Mouse (Mus musculus) cerebellum, adult 11-12 months (tissue): ENCODE measurements around the gene Car5a.

Experiments used
- DNase-seq: peaks from one replicate; pipeline ENCODE4 v3.0.0; 2022

Car5a gene

DNA sequence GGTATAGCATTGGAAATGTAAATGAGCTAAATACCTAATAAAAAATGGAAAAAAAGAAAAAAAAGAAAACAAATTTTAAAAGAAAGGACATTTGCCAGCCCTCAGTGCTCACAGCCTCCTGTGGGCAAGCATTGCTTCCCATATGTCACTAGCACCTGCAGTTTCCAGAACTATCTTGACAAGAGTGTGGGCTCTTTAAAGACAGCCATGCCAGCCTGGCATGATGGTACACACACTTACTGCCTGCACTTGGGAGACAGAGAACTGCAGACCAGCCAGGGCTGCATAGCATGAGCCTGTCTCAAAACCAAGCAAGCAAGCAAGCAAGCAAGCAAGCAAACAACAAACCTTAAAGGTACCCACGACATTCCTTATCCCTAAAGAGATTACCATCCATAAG lies 39.3 kb downstream of the Car5a start:
- no peak for DNase-seq

DNA sequence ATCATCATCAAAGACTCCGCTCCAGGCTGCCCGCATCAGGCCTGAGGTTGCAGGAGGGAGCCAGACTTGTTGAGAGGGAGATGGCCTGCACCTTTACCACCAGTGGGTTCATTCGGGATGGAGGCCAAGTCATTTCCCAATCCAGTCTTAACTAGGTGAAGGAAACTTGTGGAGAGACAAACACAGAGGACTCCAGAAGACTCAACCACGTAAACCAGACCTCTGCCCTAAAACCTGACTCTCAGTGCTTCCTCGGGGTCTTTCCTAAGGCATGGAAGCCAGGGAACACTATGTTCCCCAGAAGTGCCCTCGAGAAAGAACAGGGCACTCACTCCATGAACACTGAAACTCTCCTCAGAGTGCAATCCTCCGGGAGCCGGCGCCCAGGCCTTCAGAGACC lies 39.7 kb downstream of the Car5a start:
- DNase-seq = no peak

DNA sequence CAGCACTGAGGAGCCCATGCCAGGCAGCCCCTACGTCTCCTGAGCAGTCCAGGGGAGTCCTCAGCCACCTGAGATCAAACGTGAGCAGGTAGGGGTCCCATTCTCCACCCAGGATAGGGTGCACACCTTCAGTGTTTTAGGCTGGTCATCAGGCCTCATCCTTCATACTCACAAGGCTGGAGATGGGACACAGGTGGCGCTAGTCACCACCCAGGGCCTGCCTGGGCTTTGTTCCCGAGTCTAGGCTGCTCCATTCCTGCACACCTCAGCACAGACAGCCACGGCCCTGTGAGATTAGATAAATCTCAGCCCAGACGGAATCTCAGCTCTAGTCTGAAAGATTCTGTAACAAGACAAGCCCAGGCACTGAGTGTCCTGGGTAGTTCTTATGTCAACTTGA lies 40.7 kb downstream of the Car5a start:
- peak; percentile 76 for DNase-seq

DNA sequence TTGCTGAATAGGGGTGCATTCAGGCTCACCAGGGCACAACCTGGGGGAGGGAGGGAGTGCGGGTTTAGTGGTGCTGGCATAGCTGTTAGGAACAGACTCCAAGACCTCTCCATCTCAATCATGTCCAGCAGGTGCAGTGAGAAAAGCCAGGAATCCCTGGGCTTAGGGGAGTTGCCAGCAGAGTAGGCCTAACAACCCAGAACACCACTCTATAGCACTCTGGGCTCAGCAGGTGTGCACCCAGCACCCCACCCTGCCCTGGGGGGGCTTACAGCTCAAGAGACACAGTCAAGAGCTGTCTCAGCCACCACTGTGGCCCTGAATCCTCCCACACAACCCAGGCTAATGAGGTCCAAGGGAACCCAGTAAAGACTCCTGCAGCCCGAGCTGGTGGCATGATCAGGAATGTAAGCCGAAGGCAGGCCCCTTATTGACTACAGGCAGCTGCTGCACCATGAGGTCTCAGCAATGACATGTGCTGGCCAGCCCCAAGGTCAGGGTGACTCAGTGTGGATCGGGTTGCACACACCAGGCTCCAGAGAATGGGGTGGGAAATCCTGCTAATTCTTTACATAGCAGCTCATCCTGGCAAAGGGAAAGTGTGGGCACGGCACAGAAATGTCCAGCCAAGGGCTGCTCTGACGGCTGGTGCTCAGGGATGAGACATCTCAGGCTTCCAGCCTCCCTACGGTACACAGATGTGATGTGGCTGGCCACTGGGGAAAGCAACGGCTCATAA lies 43.0 kb downstream of the Car5a start:
- DNase-seq = no peak

DNA sequence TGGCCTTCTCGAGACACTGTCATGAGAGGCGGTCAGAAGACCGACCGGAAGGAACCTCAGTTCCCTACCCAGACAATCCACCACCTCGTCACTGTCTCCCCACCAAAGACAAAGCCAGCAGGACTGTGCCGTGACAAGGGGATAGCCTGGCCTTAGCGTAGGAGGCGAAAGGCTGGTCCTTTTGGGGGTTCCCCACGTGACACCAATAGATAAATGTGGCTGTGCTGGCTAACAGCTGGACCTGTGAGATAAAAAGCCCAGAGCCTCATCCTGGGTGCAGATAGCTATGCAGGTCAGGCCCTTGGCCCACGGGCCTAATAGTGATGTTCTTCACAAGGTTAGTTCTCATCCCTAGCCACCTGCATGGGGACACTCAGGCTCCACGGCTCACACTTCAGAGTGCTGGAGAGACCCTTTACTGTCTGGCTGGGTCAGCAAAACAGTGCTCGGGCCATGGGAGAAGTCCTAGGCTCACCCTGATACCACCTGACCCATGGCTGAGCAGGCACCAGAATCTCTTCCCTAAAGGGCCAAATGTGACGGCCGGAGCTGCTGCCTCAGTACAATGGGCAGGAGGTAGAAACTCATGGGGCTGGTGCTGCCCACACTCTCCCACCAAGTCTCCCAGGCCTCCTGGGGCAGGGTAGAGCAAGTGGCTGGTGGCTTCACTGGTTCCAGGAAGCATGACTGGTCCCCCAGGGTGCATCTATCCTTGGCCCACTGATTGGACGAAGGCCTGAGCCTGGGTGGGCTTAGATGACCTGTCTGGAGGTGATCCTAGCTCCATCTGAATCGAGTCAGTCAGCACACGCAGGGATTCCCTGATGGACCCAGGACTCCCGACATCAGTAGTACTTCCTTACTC lies 45.3 kb downstream of the Car5a start:
- DNase-seq = no peak

DNA sequence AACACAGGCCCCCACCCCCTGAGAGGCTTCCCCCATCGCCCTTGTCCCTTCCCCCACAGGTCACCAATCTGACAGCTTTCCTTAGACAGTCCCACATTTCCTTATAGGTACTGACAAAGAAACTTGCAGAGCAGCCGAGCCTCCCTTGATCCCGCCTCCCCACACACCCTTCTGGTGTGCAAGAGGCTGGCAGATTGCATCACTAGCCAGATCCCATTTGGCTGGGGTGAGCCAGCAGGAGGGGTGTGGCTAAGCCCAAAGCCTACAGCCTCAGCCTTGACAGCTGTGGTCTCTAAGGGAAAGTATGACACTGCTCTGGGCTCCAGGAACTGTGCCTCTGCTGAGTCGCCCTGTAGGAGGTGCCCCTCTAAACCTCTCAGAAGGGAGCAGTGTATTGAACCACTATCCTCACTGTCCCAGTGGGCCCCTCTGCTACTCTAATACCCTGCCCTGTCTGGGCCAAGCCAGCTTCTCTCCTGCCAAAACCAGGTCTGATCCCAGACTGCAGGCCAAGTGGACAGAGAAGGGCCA lies 46.2 kb downstream of the Car5a start:
- peak; percentile 73 for DNase-seq

DNA sequence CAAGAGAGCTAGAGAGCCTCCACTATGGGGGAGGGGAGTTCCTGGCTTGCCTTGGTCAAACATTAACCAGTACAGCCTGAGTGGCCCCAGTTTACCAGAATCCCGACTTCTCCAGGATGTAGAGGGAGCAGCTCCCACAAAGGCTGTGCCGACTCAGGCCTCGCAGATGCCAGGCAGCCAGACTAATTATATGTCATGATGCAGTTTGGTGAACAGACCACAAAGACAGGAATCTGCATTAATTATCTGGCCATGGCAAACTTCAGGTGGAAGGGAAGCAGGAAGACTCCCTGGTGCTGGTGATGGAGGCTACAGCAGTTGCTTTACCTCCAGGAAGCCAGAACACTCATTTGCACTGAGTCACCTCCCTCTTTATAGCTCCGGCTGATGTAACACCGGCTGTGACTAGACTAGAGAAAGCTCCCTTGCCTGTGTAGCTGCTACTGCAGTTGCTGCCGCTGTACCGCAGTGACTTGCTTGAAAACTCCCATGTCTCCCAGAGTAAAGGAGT lies 46.8 kb downstream of the Car5a start:
- no peak for DNase-seq

DNA sequence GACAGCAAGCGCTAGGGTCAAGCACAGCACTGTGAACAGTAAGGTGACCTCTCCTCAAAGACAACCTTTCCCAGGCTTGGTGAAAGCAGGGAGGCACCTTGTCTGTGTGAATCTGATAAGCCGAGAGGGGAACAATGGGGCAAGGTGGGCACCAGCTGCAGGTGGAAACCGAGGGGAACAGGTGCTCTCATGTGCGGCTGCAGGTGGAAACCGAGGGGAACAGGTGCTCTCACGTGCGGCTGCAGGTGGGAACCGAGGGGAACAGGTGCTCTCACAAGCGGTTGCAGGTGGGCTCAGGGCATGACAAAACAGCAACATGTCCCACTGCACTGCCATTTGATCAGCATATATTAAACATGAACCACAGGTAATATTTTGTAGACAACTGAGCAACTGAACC lies 47.5 kb downstream of the Car5a start:
- DNase-seq = no peak

DNA sequence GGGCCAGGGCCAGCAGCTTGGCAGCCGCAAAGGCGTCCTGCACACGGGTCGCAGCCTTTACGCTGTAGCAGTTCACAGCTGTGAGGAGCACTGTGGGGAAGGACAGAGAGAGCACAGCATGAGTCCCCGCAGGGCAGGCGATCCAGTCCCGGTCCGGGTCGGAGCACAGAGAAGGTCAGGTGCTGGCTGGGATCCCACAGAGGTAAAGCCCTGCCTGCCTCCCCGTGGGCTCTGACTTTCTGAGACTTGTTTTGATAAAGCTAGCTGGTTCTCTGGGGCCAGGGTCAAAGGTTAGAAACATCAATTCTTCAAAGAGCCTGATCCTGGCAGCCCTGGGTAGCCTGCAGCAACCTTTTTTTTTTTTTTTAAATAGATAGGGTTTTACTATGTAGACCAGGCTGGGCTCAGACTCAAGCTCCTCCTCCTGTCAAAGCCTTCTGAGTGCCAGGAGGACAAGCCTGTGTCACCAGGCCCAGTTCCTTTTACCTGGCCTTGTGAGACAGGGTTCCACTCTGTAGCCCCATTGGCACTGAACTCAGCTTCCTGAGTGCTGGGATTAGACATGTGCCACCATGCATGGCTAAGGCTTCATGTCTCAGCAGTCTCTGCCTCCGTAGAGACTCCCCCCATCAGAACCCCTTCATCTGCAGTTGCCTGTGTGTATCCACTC lies 48.1 kb downstream of the Car5a start:
- no peak for DNase-seq

DNA sequence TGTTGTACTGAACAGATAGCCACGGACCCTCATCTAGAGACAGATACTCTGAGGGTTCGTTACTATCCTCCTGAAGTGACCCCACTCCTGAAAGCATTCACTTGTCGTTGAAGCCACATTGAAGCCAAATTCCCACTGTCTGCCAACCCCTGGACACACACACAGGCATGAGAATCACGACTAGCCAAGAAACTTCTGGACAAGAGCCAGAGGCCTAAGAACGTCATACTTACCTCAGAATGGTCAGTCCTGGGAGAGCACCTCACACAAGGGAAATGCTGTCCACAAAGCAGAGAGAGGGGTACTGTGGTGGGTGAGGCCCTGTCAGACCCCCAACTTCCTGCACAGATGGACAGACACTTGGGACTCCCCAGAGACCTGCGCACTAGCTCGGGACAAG lies 48.8 kb downstream of the Car5a start:
- no peak for DNase-seq

DNA sequence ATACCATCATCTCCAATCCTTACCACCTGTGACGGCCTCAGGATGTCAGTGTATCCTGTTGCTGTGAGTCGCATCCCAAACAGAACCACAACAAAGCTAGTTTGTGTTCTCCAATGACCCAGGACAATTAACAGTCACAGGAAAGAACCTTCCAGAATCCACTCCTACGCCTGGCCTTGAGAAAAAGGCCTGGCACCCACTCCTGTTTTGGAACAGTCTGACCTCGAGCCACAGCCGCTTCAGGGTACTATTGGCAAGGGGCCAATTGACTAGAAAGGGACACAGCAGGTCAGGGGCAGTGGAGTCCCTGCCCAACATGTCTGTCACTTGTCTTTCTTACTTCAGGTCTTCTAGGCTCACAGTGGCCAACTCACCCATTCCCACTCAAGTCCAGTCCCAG lies 51.8 kb downstream of the Car5a start:
- DNase-seq = no peak

DNA sequence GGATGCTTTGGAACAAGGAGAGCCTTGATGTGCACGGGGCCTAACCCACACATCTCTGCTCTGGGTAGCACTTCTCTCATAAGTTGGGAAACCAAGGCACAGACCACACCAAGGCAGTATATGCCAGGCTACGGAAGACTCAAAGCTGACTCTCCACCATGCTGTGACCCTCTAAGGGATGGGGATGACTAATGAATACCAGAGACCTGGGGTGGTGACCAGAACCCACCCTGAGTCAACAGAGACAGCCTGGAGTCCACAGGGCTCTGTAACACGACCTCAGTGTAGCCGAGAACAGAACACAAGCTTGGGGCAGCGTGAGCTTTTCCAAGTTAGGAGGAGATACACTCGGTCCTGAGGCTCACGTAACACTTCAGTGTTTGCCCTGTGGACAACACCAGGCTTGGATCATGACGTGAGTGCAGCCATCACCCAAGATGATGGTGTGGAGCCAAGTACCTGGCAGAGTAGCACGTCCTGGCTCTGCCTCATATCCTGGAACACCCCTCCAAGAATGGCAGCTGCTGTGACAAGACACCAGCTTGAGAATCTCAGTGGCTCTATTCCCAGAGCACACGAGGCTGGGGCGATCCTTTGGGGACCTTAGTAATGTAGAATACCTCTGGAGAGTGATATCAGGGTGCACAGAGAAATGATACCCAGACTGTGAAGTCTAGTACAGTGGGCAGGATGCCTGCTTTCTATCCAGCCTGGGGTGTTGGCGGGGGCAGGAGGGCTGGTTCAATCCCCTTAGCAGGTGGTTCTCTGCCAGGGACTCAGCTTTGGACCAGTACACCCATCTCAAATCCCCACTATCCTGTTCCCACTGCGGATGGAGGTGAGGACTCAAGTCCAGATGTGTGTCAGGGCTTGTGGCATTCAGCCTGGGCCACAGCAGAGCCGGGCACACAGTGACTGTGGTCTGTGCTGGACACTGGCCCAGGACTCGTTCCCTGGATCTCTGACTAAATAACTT lies 54.6 kb downstream of the Car5a start:
- no peak for DNase-seq

DNA sequence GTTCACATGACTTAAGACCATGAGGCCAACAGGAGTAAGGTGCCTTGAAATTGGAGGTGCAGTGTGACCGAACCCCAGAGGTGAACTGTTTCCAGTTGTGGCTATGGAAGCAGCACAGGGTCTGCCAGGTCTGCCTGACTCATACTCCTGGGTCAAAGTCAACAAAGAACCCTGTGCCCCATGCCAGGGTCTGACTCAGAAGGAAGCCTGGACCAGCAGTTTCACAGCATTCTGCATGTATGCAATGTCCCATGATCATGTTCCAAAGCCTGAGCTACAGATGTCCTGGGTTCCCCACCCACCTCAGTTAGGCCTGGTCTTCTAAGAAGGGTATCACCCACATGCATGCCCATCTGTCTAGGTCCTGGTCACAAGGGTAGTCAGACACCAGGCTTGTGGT lies 55.4 kb downstream of the Car5a start:
- DNase-seq = no peak

DNA sequence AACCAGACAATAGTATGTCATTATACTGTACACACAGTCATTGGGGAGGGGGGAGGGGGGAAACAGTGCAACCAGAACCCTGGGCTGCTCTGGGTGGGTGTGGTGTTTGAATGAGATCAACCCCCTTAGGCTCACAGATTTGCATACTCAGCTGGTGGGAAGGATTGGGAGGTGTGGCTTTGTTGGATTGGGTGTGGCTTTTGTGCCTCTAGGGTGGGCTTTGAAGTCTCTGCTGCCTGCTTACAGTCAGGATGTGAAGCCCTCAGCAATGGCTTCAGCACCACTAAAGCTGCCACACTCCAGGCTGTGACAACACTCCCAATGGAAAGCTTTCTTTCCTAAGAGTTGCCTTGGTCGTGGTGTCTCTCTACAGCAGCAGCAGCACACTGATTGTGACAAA lies 57.2 kb downstream of the Car5a start:
- no peak for DNase-seq

DNA sequence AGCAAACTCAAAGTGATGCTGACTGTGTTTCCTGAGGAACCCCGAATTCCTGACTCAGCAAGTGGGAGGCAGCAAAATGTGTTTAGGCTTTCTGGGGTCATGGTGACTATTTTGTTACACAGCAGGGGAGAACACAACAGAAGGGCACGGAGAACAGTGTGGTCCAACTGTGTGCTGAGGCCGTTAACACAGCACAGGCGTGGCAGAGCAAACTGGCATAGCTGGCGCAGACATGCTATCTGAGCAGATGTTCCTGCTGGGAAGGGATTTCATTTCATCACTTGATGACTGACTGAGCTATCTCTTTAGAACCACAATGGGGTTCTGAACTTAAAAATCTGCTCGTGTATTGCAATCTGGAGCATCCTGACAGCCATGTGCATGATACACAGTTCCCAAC lies 59.3 kb downstream of the Car5a start:
- DNase-seq = no peak

DNA sequence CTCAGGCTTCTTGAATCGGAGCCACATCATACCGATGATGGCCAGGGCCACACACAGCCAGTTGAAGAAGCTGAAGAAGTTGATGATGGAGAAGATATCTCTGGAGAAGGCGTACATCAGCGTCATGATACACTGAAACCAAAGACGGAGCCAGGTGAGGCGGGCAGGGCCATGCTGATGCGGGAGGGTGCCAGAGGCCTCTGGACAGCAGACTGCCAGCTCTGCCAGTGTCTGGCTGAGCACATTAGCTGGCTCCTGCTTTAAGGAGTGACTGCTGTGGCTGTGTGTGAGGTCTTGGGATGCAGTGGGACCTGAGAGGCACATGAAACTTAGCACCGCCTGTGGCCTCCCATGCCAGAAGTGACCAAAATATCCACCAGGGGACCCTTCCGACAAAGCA lies 59.7 kb downstream of the Car5a start:
- DNase-seq = no peak

DNA sequence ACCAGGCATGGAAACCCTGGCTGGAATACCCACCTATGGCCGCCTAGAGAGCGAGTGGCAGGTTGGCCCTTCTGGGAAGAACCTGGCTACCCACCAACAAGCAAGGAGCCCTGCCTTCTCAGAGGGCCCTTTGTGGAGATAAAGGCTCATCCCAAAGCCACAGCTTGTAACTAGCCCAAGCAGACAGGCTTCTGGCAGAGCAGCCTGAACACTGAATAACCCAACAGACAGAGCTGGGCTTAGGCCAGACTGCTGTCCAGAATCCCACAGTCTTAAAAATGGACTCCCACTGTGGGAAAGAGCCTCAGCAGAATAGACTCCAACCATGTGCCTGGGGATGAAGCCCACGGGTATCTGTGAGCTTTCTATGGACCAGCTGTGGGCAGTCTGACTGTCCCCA lies 60.5 kb downstream of the Car5a start:
- no peak for DNase-seq

DNA sequence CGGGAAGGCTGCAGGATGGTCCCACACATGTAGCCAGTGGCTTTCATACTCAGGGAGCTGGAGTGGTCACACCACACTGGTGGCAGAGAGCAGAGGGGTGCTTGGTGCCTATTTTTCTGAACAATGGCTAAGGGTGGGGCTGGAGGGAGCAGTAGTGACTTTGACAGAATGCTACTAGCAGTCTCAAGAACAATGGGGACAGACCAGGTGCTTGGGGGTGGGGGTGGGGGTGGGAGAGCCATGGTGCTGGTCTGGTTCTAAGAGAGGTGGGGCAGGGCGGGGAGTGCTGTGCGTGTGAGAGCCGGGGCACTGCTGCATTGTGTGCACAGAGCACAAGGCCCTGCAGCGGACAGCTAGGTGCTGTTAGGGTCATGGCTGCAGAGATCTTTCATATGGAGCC lies 62.8 kb downstream of the Car5a start:
- no peak for DNase-seq

DNA sequence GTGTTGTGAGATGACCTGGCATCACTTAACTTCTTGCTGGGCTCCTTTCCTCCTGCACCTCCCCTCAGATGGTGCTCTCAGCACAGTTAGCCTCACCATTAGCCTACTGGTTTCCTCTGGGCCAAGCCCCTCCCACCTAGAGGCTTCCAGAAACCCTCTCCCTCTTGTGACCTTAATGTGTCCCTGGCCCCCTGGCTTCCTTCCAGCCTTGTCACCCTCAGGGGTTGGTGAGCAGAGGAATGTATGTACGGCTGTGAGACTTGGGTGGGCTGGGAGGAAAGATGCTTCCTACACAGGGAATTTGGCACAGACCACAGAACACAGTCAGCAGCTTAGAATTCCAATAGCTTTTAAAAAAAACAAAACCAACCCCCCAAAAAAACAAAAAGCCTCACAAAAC lies 63.9 kb downstream of the Car5a start:
- no peak for DNase-seq

DNA sequence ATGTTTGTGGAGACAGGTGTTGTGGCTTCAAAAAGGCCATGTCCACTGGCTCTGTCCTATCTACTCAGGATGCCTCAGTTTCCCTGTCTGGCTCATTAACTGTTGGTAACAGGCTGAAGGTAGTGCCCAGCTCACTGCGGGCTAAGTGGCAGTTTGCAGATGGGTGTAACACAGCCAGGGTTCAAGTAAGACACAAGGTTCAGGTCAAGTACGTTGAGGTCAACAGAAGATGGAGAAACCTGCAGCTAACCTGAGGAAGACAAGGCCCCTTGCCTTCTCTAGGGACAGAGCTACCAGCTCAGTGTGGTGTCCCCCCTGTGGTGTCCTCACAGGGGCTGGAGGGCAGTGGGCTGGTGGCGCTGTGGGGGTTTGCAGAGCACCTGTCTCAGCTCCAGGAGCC lies 65.0 kb downstream of the Car5a start:
- no peak for DNase-seq

DNA sequence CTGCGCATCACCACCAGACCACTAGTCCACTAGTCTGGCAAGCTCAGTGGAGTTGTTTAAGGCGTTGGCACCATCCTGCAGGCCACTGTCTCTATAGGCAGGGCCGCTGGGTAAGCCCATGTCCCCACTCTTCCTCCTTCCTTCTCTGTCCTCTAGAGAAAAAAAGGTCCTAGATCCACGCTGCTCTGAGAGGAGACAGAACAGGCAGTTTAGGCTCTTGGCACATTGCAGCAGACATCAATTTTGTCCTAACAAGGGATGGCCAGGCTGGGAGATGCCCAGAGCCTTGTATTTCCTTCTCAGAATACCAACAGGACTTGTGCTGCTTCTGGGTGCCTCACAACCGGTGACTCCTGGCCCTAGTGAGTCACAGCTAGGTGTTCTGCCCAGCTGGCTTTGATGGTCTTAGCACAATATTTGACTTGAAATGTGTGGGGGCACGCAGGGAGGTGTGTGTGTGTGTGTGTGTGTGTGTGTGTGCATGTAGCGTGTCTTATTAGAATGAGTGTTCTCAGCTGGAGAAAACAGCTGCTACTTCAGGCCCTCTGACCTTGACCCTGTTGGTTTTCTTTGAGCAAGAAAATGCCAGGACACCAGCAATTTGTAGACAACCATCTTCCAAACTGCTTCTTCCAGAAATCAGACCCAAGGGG lies 66.8 kb downstream of the Car5a start:
- no peak for DNase-seq

DNA sequence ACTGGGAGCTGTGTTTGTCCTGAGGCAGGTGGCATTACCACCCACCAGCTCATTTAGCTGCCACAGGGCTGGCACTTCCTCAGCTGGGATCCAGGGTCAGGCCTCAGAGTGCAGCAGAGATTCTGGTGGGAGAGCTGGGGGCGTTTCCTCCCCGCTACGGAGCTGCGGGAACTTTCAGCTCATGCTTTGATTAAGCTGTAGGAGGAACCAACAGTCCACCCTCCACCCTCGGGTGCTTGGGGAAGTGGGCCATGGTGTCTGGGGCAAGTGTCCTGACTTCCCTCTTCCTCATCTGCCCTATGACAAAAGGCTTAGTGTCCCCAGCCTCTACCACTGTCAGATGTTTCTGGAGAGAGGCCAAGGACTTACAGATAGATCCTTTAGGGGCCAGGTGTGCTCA lies 67.5 kb downstream of the Car5a start:
- no peak for DNase-seq
